Mouse (Mus musculus) intestine, embryonic 15.5 days (tissue): ENCODE results near the gene Atp11b. TPM values are rescaled to one million over a fixed set of nuclear protein-coding genes. Genes with fewer than 3 reads are reported as not detected.

Experiments used
- ATAC-seq: fragments of 200-750 bp; cut with Nextera tagmentation; 2 replicates; pipeline ENCODE4 v1.8.0; 2017; ENCODE audit warnings: moderate TSS enrichment, moderate library complexity
- H3K27ac ChIP-seq: fragments of 300-500 bp; sonication (generic); 2 replicates; pipeline ENCODE4 v1.5.1; 2015; ENCODE audit warnings: mild to moderate bottlenecking, inconsistent platforms
- H3K27me3 ChIP-seq: fragments of 300-500 bp; sonication (generic); replicated peaks from 2 replicates; pipeline ENCODE4 v1.6.1; 2015; ENCODE audit warnings: inconsistent platforms
- H3K36me3 ChIP-seq: fragments of 300-500 bp; sonication (generic); 2 replicates; pipeline ENCODE4 v1.6.1; 2015; ENCODE audit warnings: inconsistent platforms
- H3K4me1 ChIP-seq: fragments of 300-500 bp; sonication (generic); replicated peaks from 2 replicates; pipeline ENCODE4 v1.6.1; 2015; ENCODE audit warnings: inconsistent platforms
- H3K4me2 ChIP-seq: fragments of 300-500 bp; sonication (generic); replicated peaks from 2 replicates; pipeline ENCODE4 v1.6.1; 2015; ENCODE audit warnings: mild to moderate bottlenecking, inconsistent platforms
- H3K4me3 ChIP-seq: fragments of 300-500 bp; sonication (generic); replicated peaks from 2 replicates; pipeline ENCODE4 v1.5.1; 2015; ENCODE audit warnings: inconsistent platforms
- H3K9ac ChIP-seq: fragments of 300-500 bp; sonication (generic); 2 replicates; pipeline ENCODE4 v1.6.1; 2015; ENCODE audit warnings: inconsistent platforms
- H3K9me3 ChIP-seq: fragments of 300-500 bp; sonication (generic); 2 replicates; pipeline ENCODE4 v1.6.1; 2016; ENCODE audit warnings: inconsistent platforms
- WGBS: fragments of 180-500 bp; shearing (Covaris S2); methylation state at CpG from one replicate; pipeline ENCODE4 v1.1.7; 2015; 5-methylcytosine and 5-hydroxymethylcytosine counted together
- polyA plus RNA-seq: library from polyadenylated mRNA; unstranded; fragments of >200 nt; fragmentation: Nextera tagmentation; extraction: Ambion mirVana; gene quantifications from 2 replicates; pipeline ENCODE4 v1.2.1, GENCODE M21; 2015

The Atp11b gene
- polyA plus RNA-seq, 1 experiment from 2014 or later = 44.4 TPM

- Histone ChIP-seq H3K4me1 (peaks cover 5% of the 10 kb centered on the region; the same call in 1 of the 2 replicates), H3K36me3 (no peaks in the 10 kb centered on the region), H3K4me2 (no peak overlapping the region), H3K4me3 (no peak overlapping the region), H3K27ac (no peak overlapping the region), H3K9me3 (no peaks in the 10 kb centered on the region), H3K9ac (no peak overlapping the region), H3K27me3 (no peaks in the 10 kb centered on the region)
- peak; percentile 31; the same call in 1 of the 2 replicates for ATAC-seq
Observed at GRCm38 (mm10) chr3:35732778-35733147, 21.1 kb upstream of the Atp11b start.

- peaks cover 4% of the 10 kb centered on the region; the same call in 1 of the 2 replicates for H3K4me1 ChIP-seq
- no peak overlapping the region for H3K4me2 ChIP-seq
- H3K27ac ChIP-seq = no peak overlapping the region
- H3K4me3 ChIP-seq = no peak overlapping the region
- no peaks in the 10 kb centered on the region for H3K36me3 ChIP-seq
- H3K9ac ChIP-seq = no peak overlapping the region
- H3K9me3 ChIP-seq = no peaks in the 10 kb centered on the region
- WGBS = 86% methylated on average over 4 of the region's 4 CpGs
- no peak for ATAC-seq
- no peaks in the 10 kb centered on the region for H3K27me3 ChIP-seq
Observed at GRCm38 (mm10) chr3:35734509-35734908, 19.4 kb upstream of the Atp11b start.

DNA sequence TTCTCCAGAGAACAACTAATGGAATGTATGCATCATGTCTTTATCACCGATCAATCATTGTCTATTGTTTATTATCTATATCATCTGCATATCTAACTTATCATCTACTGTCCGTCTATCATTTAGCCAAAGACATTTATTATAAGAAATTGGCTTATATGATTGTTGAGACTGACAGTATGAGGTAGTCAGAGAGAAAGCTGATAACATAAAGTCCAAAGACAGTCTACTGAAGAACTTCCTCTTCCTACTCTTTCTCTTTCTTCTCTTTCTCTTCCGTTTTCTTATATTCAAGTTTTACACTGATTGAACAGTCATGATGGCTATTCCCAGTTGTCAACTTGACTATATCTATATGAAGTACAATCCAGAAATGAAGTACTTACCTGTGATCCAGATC lies 15.8 kb upstream of the Atp11b start:
- no peak for ATAC-seq
- no peak overlapping the region for H3K4me3 ChIP-seq
- H3K9me3 ChIP-seq = no peaks in the 10 kb centered on the region
- no peak overlapping the region for H3K4me2 ChIP-seq
- H3K27me3 ChIP-seq = no peaks in the 10 kb centered on the region
- H3K27ac ChIP-seq = no peak overlapping the region
- H3K9ac ChIP-seq = no peak overlapping the region
- H3K4me1 ChIP-seq = no peaks in the 10 kb centered on the region
- 83% methylated on average over 3 of the region's 3 CpGs for WGBS
- H3K36me3 ChIP-seq = no peaks in the 10 kb centered on the region

- peak; percentile 81 for ATAC-seq
- 35% methylated on average over 4 of the region's 4 CpGs for WGBS
- no peaks in the 10 kb centered on the region for H3K36me3 ChIP-seq
Observed at GRCm38 (mm10) chr3:35745010-35745409, 8.9 kb upstream of the Atp11b start.

GRCm38 (mm10) chr3:35746840-35747456 lies 7.0 kb upstream of the Atp11b start:
- peak; percentile 79 for ATAC-seq
- H3K9me3 ChIP-seq = no peaks in the 10 kb centered on the region
- no peak overlapping the region for H3K27ac ChIP-seq
- H3K4me1 ChIP-seq = no peaks in the 10 kb centered on the region
- no peaks in the 10 kb centered on the region for H3K27me3 ChIP-seq
- H3K36me3 ChIP-seq = no peaks in the 10 kb centered on the region
- H3K9ac ChIP-seq = no peak overlapping the region
- no peak overlapping the region for H3K4me2 ChIP-seq
- 43% methylated on average over 9 of the region's 9 CpGs for WGBS
- no peak overlapping the region for H3K4me3 ChIP-seq

More at GRCm38 (mm10) chr3:35745010-35745409, 8.9 kb upstream of the Atp11b start:
- H3K27me3 ChIP-seq = no peaks in the 10 kb centered on the region
- no peak overlapping the region for H3K27ac ChIP-seq
- H3K4me2 ChIP-seq = no peak overlapping the region
- no peaks in the 10 kb centered on the region for H3K9me3 ChIP-seq
- H3K4me3 ChIP-seq = no peak overlapping the region
- H3K4me1 ChIP-seq = no peaks in the 10 kb centered on the region
- H3K9ac ChIP-seq = no peak overlapping the region

GRCm38 (mm10) chr3:35750286-35750685 lies 3.6 kb upstream of the Atp11b start:
- Histone ChIP-seq H3K4me3 (no peak overlapping the region), H3K4me2 (no peak overlapping the region), H3K9ac (no peak overlapping the region), H3K4me1 (no peaks in the 10 kb centered on the region), H3K27me3 (no peaks in the 10 kb centered on the region), H3K9me3 (no peaks in the 10 kb centered on the region), H3K36me3 (no peaks in the 10 kb centered on the region), H3K27ac (no peak overlapping the region)
- WGBS = 57% methylated on average over 5 of the region's 5 CpGs
- no peak for ATAC-seq

DNA sequence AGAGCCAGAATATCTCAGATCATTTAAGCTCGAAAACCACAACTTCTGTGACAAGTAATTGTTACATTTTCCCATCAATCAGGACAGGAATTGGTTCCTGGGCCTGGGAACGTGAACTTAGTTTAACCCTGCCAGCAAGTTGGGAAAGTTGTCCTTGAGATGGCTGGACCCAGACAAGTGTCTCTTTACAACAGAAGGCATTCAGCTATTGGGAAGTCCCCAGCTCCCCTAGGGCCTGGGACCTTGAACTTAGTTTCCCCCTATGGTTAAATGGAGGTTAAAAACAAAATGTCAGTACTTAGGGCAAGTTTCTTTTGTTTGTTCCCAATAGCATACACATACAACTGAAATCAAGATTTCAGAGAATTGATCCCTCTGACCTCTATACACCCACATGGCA lies 2.2 kb upstream of the Atp11b start:
- Histone ChIP-seq H3K27me3 (no peaks in the 10 kb centered on the region), H3K9ac (no peak overlapping the region), H3K27ac (no peak overlapping the region), H3K4me3 (no peak overlapping the region), H3K36me3 (no peaks in the 10 kb centered on the region), H3K9me3 (no peaks in the 10 kb centered on the region), H3K4me1 (no peaks in the 10 kb centered on the region), H3K4me2 (no peak overlapping the region)
- WGBS = 42% methylated on average over 2 of the region's 2 CpGs
- no peak for ATAC-seq

DNA sequence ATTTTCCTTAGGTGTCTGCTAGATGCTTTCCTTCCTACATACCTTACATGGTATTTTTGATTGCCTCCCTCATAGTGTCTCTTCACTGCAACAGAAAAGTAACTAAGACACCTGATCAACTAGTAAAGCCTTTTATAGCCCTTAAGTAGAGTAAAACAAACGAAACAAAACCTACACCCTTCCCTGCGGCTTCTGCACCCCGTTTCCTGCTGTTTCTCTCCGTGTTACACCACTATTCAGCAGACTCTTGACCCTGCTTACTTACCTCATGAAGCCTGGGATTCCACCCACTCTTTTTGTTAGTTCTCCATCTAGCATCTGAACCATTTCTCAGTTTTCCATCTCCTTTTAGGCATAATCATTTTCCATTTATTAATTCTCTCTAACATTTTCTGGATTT lies 8.8 kb downstream of the Atp11b start:
- Histone ChIP-seq H3K4me3 (no peak overlapping the region), H3K27ac (no peak overlapping the region), H3K36me3 (no peaks in the 10 kb centered on the region), H3K27me3 (no peaks in the 10 kb centered on the region), H3K9ac (no peak overlapping the region), H3K4me2 (no peak overlapping the region), H3K4me1 (no peaks in the 10 kb centered on the region), H3K9me3 (no peaks in the 10 kb centered on the region)
- WGBS = 46% methylated on average over 4 of the region's 4 CpGs
- no peak for ATAC-seq

DNA sequence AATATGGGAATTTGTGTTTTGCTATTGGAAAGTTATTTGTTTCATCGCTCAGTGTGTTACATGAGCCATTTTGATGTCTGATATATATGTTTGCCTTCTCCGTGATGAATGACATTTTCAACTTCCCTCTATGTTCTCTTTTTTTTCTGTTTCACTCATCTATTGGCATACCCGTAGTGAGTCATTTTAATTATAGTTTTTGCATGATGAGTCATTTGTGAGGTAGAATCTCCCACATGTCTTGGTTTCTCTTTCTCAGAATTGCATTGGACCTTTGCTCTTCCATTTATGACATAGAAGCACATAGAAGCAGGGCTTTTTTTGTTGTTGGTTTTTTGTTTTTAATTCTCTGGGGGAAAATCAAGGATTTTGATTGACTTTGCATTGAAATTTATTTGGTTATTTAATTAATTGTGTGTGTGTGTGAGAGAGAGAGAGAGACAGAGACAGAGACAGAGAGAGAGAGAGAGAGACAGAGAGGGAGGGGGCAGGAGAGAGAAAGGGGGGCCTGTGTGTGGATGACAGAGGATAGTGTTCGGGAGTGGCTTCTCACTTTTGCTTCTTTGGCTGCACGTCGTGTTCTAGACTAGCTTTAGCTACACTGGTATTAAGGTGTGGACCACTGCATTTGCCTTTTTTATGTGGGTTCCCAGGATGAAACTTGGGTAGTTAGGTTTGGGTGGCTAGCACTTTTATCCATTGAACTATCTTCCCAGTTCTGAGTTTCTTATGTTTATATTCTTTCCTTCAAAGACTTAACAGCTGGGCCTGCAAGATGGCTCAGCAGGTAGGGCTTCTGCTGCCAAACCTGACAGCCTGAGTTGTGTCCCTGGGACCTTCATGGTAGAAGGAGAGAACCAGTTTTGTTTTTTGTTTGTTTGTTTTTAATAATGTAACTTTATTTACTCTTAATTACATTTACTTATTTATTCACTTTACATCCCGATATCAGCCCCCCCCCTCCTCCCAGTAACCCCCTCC lies 11.0 kb downstream of the Atp11b start:
- no peaks in the 10 kb centered on the region for H3K36me3 ChIP-seq
- peak; percentile 75 for ATAC-seq
- H3K27ac ChIP-seq = no peak overlapping the region
- H3K4me2 ChIP-seq = no peak overlapping the region
- WGBS = 61% methylated on average over 7 of the region's 7 CpGs
- H3K9me3 ChIP-seq = no peaks in the 10 kb centered on the region
- no peaks in the 10 kb centered on the region for H3K4me1 ChIP-seq
- H3K27me3 ChIP-seq = no peaks in the 10 kb centered on the region
- no peak overlapping the region for H3K9ac ChIP-seq
- H3K4me3 ChIP-seq = no peak overlapping the region

- Histone ChIP-seq H3K4me1 (no peaks in the 10 kb centered on the region), H3K9me3 (no peaks in the 10 kb centered on the region), H3K9ac (no peak overlapping the region), H3K27me3 (no peaks in the 10 kb centered on the region), H3K4me3 (no peak overlapping the region), H3K36me3 (no peaks in the 10 kb centered on the region), H3K4me2 (no peak overlapping the region), H3K27ac (no peak overlapping the region)
- ATAC-seq = no peak
- WGBS = 78% methylated on average over 3 of the region's 3 CpGs
Observed at GRCm38 (mm10) chr3:35779748-35780147, 25.8 kb downstream of the Atp11b start.

GRCm38 (mm10) chr3:35802040-35802439 lies 48.1 kb downstream of the Atp11b start:
- Histone ChIP-seq H3K4me2 (no peak overlapping the region), H3K9me3 (no peaks in the 10 kb centered on the region), H3K4me1 (no peaks in the 10 kb centered on the region), H3K36me3 (peaks cover 6% of the 10 kb centered on the region), H3K4me3 (no peak overlapping the region), H3K9ac (no peak overlapping the region), H3K27me3 (no peaks in the 10 kb centered on the region), H3K27ac (no peak overlapping the region)
- no peak for ATAC-seq
- 88% methylated on average over 2 of the region's 2 CpGs for WGBS

DNA sequence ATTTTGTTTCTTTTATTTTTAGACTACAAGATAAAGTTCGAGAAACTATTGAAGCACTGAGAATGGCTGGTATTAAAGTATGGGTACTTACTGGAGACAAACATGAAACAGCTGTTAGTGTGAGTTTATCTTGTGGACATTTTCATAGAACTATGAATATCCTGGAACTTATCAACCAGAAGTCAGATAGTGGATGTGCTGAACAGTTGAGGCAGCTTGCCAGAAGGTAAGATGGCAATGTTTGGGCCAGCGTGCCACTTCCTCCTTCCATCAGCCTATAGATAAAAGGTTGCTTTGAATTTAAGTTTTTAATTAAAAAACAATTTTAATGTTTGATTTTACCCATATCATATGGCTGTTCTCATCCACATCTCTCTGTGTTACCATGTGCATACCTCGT lies 66.0 kb downstream of the Atp11b start:
- Histone ChIP-seq H3K4me3 (no peak overlapping the region), H3K4me2 (no peak overlapping the region), H3K9ac (no peak overlapping the region), H3K4me1 (no peaks in the 10 kb centered on the region), H3K36me3 (0 out of 2 replicates have a peak, but pooled peaks cover 5% of the 10 kb centered on the region), H3K27me3 (no peaks in the 10 kb centered on the region), H3K9me3 (no peaks in the 10 kb centered on the region), H3K27ac (no peak overlapping the region)
- 92% methylated on average over 3 of the region's 3 CpGs for WGBS
- no peak for ATAC-seq
